Mouse (Mus musculus) urinary bladder, adult 18-20 months (tissue): Measurements from ENCODE around the gene Nepn.
"Not testable (repeated sequence)": the region's sequence is repeated elsewhere in the genome, so short reads cannot be mapped to it uniquely, and the experiment has no call there.

ENCODE experiments used
- DNase-seq, 2 experiments: peaks; one replicate each; pipeline ENCODE4 v3.0.0; 2022; ENCODE audit warnings: low spot score in 2 of 2, mixed read lengths in 2 of 2

Nepn gene

DNA sequence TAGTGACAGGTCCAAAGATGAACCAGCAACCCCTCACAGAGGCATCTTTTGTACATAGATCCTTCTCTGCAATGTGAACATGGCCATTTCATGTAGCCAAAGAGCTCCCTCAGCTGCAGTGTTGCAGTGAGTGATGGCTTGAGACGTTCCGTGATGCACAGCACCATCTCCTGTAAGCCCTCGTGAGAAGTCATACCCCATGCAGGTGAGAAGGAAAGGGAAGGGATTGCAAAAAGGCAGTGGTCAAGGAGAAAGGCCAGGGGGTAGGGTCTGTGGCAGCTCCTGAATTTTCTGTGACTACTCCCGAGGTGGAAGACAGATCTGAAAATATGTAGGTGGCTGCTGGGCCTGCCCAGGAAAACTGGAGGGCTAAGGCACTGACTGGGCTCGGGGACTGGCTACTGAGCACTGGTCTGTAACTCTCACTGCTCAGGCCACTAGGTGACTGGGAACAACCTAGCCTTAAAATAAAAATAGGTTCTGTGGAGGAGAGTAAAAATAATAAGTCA lies at the start of gene Nepn:
Nepn (plus strand) TSS at position 51 of the 509 bp plus-strand sequence.
- DNase-seq = no peak

DNA sequence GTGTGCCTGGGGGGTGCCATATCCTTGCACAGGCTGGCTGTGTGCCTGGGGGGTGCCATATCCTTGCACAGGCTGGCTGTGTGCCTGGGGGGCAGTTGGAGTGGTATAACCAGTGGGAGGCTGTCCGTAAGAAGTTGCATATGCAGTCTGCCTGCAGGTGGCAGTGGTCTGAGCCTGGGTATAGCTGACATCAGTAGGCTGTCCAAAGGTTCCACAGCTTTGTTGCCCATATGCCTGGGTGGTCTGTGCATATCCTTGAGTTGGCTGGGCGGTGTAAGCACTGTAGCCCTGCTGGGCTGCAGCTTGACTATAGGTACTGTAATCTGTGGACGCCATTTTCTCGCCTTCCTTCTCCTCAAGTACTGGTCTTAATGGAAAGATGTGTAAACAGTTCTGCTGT lies 45.4 kb upstream of the Nepn start:
- DNase-seq = not testable (repeated sequence)

DNA sequence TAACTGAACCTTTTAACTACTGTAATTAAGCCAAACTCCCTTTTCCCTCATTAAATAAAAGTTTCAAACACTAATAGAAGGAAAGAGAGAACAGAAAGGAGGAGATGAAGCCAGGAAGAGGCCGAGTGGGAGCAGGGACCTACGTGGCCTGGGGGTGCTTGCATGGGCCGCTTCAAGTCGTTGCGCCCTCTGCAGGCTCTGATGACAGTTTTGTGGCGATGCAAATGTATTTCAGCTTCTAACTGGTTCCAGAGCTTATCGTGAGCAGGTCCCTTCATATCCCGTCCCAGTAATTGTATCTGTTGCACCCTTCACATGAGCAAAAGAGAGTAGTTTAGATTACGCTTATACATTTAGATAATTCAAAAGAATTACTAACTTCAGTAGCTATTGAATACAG lies 35.6 kb upstream of the Nepn start:
- no peak for DNase-seq

DNA sequence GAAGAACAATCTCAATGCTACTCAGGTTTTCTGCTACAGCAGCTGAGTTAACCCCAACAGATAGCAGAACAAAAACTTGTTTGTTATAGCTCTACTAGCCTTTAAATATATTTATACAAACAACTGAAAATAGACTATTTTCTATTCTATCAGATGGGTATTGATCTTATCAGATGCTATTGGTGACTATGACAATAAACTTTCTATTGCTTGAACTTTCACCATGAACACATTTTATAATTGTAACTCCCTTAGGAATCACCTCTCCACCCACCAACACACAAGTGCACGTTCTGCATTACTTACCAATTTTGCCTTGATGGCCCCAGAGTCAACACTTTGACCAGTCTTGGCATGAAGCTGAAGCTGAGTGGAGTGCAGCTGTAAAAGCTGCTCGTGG lies 30.3 kb upstream of the Nepn start, which contains the start of gene Gm26741:
Gm26741 (plus strand) TSS at position 301 of the 400 bp plus-strand sequence.
- DNase-seq = no peak

DNA sequence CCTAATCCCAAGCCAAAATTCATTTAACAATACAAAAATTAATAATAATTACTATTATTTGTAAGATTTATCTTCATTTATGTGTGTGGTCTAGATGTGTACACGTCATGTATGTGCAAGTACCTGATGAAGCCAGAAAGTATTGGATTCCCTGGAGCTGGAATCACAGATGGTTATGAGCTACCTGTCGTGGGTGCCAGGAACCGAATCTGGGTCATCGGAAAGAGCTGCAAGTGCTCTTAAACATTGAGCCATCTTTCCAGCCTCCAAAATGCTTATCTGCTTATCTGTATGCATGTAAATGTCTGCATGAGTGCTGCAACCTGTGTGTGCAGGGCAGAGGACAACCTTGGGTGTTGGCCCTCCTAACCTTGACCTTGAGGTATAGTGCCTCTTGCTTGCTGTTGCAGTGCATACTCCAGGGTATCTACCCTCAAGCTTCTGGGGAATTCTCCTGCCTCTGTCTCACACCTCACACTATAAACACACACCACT lies 28.5 kb upstream of the Nepn start:
- no peak for DNase-seq

DNA sequence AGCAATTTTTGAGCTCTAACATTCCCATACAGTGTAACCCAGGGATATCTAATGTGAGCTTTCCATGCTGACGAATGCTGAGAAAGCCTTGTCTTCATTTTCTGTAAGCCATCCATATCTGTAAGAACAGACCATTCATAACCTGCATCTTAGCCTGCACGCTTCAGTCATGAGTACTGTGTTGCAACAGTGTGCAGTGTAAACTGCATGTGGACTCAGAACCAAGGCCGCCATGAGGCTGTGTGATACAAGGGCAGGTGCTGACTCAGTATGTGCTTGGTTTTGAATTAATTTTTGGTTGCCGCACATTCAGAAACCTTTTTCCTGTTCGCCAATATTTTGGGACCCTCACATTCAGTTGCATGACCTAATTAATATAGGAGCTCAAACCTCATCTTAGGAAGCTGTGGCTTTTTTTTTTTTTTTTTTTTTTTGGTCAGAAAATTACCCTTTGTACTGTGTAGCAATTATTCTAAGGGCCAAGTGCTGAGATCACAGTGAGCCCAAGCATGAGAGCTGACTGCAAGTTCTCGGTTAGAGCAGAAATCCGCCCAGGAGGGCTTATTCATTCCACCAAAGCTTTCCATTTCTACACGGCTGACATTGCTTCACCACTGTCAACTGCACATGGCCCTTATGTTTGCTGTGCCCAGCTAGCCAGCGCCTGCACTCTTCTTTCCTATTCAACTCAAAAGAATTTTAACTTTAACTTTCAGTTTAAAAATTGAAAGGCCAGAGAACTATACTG lies 27.7 kb upstream of the Nepn start:
- no peak for DNase-seq

DNA sequence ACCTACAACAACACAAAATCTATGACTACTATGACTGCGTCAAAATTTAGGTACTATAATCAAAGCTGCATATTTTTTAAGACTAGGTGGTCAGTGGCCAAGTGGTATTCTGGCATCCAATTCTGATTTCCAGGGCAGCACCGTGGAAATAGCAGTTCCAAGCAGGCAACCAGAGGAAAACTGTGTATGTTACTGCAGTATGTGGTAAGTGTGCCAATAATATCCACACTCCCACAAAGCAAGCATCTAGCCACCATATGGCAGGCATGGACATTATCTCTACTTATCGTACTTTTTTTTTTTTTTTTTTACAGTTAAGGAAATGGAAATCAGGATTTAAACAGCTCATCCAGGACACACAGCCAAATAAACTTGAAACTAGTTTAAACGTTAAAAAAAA lies 20.4 kb upstream of the Nepn start:
- no peak for DNase-seq

DNA sequence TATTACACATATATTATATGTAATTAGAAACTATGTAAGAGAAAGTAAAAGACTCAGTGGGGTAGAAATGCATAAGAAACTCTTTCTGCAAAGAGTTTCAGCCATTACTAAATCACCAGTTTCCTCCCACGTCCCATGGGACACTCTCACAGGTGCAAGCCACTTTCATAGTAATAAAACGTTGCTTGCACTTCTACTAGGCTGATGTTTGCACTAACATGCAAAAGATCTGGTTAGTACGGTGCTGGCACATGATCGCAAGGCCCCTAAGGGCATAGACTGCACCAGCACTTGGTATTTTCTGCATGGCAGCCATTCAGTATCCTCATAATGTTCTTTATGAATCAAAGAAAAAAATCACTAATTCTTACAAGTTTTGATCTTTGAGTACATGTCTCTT lies 14.9 kb upstream of the Nepn start:
- no peak for DNase-seq

DNA sequence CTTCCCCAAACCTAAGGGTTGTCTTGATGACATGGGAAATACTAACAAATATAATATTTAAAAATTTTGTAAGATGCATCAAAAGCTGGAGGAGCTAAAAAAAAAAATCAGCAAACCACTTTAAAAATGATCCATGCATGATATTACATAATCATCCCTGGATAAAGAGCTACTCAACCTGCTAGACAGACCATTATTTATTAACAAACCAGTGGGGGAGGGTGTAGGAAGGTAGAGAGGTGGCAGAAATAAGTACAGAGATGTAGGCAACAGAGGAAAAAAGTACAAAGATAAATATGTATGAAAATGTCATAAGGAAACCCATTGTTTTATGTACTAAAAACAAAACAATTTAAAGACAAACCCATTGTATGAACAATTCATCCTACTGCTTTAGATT lies 14.1 kb upstream of the Nepn start:
- no peak for DNase-seq

DNA sequence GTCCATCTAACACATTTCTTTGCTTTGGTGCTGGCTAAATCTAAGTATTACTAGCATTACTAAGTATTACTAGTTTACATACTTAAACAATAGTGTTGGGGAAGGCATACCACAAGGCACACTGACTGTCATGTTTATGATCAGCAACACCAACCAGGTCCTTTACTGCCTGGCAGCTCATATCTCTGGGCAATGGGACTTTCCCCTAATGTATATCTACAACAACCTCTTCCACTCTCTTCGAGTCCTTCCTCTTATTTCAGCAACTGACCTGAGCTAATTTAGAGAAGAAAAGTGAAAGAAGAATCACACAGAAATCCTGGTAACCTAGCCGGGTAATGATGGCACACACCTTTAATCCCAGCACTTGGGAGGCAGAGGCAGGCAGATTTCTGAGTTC lies 12.3 kb upstream of the Nepn start:
- no peak for DNase-seq

DNA sequence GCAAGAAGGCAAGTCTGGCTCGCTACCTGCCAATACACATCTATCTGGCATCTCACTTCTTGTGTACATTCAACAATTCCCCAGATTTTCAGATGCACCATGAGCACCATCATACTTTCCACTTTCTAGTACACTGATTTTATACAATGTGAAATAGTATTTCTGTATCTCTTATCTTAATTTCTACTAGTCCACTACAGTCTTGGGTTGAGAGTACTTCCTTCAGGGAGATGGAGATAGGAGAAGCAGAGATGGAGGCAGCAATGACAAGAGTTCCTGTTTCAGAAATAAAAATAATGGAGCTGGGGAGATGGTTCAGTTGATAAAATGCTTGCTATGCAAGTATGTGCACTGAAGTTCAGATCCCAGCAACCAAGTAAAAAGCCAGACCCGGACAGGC lies 11.0 kb upstream of the Nepn start:
- no peak for DNase-seq

DNA sequence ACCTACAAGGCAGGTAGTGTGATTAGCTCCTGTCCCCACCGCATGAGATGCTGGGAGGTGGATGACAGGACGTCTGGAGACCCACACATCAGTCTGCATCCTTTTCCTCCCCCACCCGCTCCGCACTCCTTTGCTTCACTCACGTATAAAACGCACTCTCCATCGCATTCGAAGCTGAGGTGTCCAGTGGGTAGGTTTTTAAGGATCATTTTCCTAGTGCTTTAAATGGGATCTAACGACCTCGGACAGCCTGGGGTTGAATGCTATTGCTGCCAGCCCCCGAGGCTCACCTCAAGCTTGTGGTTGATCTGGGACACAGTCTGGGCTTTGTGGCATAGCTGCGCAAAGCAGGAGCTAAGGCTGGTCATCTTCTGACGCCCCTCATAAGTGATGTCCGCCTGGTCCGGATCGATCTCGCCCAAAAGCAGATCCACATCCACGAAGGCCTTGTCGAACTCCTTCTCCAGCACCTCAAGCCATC lies 7.4 kb upstream of the Nepn start:
- no peak for DNase-seq

DNA sequence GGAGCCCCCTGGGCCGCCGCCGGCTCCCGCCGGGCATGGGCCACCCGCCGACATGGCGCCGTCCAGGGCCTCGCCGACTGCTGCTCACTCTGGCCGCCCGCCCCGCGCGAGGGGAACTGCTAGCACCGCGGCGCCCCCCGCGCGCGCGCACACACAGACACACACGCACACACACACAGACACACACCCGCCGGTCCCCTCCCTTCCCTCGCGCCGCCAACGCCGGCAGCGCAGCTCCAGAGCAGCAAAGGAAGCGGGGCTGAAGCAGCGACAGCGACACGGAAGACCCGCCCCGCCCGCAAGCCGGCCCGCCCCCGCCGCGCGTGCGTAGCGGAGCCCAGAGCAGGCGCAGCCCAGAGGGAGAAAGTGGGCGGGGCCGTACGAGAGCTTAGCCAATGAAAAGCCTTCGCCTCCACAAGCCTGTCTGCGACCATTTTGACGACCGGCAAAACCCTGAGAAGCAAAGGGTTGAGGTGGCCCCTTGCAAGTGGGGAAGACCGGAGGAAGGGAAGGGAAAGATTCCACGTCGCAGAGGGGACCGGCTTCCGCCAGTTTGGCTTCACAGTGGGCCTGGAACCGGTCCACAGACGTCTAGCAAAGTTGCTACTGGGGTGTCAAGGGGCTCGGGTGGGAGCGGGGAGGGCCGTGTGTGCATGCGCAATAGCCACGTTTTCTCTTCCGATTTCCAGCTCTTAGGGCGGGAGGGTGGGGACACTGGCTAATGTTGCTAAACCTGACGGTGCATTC lies 6.8 kb upstream of the Nepn start, which contains the start of gene Gopc:
Gopc (minus strand) TSS at position 280 of the 747 bp plus-strand sequence.
- peak; percentile 92 to 95 for DNase-seq

DNA sequence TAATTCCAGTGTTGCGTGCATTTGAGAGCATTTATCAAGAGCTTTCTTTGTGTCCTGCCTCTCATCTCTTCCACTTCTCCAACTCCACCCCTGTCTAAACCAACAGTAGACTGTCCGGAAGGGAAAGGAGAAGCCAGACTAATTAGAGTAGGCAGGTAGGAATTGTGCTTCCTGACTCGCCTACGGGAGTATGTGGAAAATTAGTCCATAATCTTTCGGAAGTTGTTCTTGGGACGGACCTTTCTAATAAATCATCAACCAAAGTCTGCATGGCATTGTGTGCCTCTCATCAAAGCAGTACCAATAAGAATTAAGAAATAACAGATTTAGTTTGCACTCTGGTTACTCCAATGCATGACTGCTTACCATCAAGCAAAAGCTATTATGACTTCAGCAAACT lies 5.8 kb upstream of the Nepn start:
- no peak for DNase-seq

DNA sequence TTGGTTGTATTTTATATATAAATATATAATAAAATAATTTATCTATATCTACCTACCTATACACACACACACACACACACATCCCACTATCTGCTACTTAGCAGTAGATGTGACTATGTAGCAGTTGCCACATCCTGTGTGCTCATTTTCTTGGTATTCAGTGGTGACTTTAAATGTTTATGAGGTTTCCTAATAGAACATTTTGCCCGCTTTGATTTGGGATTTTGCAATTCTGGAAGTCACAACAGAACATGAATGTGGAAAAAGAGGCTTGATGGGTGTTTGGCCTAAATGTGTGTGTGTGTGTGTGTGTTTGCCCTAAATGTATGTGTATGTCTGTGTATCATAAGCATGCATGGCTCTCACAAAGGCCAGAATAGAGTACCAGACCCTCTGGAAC lies 5.2 kb upstream of the Nepn start:
- DNase-seq = no peak

DNA sequence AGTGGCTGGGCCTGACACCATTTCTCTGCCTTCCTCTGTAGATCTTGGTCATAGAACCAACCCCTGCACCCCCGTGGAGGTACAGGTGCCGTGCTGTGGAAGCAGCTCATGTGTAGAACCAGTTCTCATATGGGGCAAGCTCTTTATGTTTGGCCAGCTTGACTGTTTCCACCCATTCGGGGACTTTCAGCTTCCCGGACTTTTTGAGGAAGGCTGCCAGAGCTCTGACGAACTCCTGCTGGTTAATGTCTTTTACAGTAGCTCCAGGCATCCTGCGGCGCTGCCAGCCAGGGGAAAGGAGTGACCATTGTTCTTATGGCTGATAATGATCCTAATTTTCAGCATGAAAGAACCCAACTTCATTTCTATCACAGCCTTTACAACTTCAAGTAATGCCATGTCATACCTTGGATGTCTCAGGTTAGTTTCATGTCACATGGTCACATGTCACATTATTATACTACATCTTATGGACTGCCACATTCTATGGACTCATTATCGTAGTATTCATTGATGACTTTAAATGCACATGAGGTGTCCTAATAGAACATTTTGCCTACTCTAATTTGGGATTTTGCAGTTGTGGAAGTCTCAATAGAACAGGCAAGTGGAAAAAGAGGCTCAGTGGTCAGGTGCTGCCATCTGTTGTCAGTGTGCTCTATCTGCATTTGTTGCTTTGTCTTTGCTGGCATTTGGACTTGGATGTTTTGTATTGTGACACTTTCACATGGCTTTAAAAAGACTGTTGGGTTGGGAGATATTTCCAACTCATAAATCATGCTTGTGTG lies 3.8 kb upstream of the Nepn start:
- peak in 1 of 2 experiments; percentile 12 for DNase-seq

DNA sequence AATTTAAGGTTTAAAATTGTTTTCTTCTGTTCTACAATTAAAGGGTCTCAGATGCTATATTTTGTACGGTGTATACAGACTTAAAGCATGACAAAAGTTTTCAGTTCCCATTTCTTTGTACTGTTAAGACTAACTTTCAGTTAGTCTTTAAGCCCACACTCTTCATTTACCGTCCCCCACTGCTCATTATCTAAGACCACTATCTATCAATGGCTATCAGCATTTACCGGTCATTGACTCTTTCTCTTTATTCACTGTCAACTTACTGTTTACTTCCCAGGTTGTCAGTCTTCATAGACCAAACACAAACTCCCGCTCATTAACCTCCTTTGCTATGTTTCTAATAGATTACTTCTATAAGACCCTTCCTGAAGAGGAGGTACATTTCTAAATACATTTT lies 1.6 kb upstream of the Nepn start:
- DNase-seq = no peak

DNA sequence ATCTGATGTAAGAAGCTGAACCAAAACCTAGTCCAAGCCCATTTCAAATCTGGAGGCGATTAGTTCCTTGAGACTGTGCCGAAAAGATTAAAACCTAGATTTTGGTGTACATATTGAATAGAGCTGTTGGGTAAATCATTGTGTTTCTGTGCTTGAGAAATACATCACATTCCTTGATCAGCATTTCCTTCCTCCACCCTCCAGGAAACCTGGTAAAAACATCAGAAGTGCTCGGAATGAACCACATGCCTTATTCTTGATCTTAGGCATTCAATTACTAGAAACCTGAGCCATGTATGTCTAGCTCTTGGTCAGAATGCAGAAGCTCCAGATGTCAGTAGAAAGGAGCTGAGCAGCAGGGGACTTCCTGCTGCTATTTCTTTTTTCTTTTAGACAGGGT lies 666 bp downstream of the Nepn start:
- DNase-seq = no peak

DNA sequence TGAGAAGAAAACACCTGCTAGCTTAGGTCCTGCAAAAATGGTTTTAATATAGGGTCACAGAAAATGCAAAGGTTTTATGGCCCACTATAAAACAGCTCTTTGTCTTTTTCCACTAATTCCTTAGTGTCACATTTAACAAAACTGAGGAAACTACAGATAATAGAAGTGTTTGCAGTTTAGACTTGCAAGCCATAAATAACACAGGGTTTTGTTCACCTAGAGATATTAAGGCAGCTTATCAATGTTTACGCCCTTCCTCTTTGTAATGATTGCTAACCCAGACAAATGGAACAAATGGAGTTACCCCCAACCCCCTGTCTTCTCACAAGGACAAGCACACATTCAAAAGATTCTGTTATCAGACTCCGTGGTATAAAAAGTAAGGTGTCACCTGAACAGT lies 2.4 kb downstream of the Nepn start:
- DNase-seq = no peak

DNA sequence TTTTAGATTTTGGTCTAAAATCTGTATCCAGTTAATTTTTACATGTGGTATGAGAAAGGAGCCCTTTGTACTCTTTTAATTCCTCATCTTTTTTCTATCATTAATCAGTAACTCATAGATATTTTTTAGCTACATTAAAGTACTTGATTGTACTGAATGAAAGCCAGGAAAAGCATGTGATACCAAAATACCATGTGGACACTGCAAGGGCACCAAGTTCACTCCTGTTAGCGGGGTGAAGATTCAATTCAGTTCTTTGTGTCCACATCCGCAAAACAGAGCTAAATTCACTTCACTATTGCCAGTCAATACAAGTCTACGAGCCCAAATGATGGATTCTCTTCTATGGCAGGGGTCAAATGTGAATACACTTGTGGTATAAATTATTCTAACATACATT lies 7.9 kb downstream of the Nepn start:
- no peak for DNase-seq

DNA sequence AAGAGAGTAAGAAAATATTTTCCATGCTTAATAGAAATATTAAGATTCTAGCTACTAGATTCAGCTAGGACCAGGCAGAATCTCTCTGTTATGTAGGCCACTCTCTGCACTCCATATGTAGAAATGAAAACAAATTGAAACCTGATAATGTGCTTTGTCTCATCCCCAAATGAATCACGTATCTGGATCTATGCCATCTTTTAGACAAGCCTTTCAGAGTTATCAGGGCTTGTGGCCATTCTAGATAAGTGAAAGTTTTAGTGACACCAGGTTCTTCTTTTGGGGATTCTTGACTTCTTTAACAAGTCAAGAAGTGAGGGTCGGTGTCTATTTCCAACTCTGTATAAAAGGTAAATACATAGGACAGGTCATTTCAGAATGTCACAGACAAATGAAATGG lies 9.9 kb downstream of the Nepn start:
- no peak for DNase-seq

DNA sequence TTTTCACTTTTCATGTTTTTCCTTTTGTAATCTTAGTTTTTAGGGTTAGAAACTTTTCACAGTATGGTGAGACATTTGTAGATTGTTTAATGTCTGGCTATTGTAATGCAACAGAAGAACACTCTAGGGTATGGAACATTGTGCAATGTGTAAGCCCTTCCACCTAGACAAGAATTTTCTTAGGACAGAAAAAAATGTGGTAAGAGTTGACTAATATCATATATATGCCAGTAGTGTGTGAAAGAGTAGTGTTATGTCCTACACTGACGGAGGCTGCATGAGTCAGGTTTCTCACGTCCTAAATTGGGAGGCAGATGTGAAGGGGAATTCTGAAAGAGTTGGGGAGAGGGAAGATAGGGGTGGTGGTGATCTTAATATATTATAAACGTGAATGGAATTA lies 10.9 kb downstream of the Nepn start:
- DNase-seq = no peak
